Mouse (Mus musculus) lung, postnatal 0 days (tissue): ENCODE measurements around the gene Ppp2r3a. TPM values are rescaled to one million over a fixed set of nuclear protein-coding genes. Genes with fewer than 3 reads are reported as not detected.

Experiments used
- ATAC-seq: fragments of 200-750 bp; cut with Nextera tagmentation; 2 replicates; pipeline ENCODE4 v1.8.0; 2017; ENCODE audit warnings: moderate library complexity
- DNase-seq: peaks from one replicate; pipeline ENCODE4 v3.0.0-alpha.2; 2016; ENCODE audit warnings: low spot score
- H3K27ac ChIP-seq: fragments of 300-500 bp; sonication (generic); 2 replicates; pipeline ENCODE4 v1.5.1; 2014; ENCODE audit warnings: antibody characterized with exemption, mild to moderate bottlenecking, low read length, mixed read lengths
- H3K27me3 ChIP-seq: fragments of 300-500 bp; sonication (generic); replicated peaks from 2 replicates; pipeline ENCODE4 v1.6.1; 2014; ENCODE audit warnings: low read length, mixed read lengths; ENCODE audit not compliant: insufficient read depth
- H3K36me3 ChIP-seq: fragments of 300-500 bp; sonication (generic); 2 replicates; pipeline ENCODE4 v1.6.1; 2014; ENCODE audit warnings: low read length, mixed read lengths; ENCODE audit not compliant: insufficient read depth
- H3K4me1 ChIP-seq: fragments of 300-500 bp; sonication (generic); 2 replicates; pipeline ENCODE4 v1.6.1; 2014; ENCODE audit warnings: antibody characterized with exemption, low read depth, low read length, mixed read lengths; ENCODE audit not compliant: insufficient read depth
- H3K4me2 ChIP-seq: fragments of 300-500 bp; sonication (generic); replicated peaks from 2 replicates; pipeline ENCODE4 v1.6.1; 2014; ENCODE audit warnings: low read depth, mild to moderate bottlenecking, low read length, moderate library complexity, mixed read lengths
- H3K4me3 ChIP-seq: fragments of 300-500 bp; sonication (generic); 2 replicates; pipeline ENCODE4 v1.5.1; 2014; ENCODE audit warnings: low read depth, low read length
- H3K9ac ChIP-seq: fragments of 300-500 bp; sonication (generic); replicated peaks from 2 replicates; pipeline ENCODE4 v1.6.1; 2014; ENCODE audit warnings: low read depth, mild to moderate bottlenecking
- H3K9me3 ChIP-seq: fragments of 300-500 bp; sonication (generic); 2 replicates; pipeline ENCODE4 v1.6.1; 2016; ENCODE audit warnings: low read length, mixed read lengths
- CTCF ChIP-seq: IDR thresholded peaks from 2 replicates; pipeline ENCODE4 v1.5.1; 2016; ENCODE audit warnings: antibody characterized with exemption, mild to moderate bottlenecking
- EP300 ChIP-seq: IDR thresholded peaks from 2 replicates; pipeline ENCODE4 v1.6.1; 2016; ENCODE audit warnings: antibody characterized with exemption, mild to moderate bottlenecking, control low read depth
- WGBS: fragments of 180-500 bp; shearing (Covaris S2); extraction: QIAGEN DNeasy Blood & Tissue Kit; methylation state at CpG from one replicate; pipeline ENCODE4 v1.1.7; 2014; 5-methylcytosine and 5-hydroxymethylcytosine counted together
- polyA plus RNA-seq: library from polyadenylated mRNA; unstranded; fragments of >200 nt; fragmentation: Nextera tagmentation; extraction: Ambion mirVana; gene quantifications from 2 replicates; pipeline ENCODE4 v1.2.1, GENCODE M21; 2015

The Ppp2r3a gene
- polyA plus RNA-seq, 1 experiment from 2014 or later = 7.2 TPM

DNA sequence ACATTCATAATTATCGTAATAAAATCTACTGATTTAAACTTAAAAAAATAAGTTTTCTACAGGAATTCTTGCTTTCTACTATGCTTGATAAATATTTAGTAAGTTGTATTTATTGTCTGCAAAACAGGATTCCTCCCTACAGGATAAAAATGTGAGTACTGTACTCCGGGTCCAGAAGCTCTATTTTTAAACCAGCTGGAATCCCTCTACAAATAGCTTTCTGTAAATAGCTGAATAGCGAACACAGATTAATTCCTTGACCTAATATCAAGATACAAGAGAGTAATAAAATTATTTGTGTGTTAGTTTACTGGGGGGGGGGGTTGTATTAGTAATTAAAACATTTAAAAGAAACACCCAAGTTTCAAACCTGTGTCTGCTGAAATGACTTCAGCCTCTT is 53.3 kb downstream of the Ppp2r3a start:
- H3K4me1 ChIP-seq = peaks cover 3% of the 10 kb centered on the region; the same call in 1 of the 2 replicates
- WGBS = 60% methylated on average over 3 of the region's 3 CpGs
- H3K9ac ChIP-seq = no peak overlapping the region
- no peaks in the 10 kb centered on the region for H3K27me3 ChIP-seq
- no peak overlapping the region for H3K4me3 ChIP-seq
- DNase-seq (no peak), ATAC-seq (no peak)
- no peak overlapping the region for H3K27ac ChIP-seq
- H3K9me3 ChIP-seq = no peaks in the 10 kb centered on the region
- H3K4me2 ChIP-seq = no peak overlapping the region
- no peaks in the 10 kb centered on the region for H3K36me3 ChIP-seq
- TF ChIP-seq EP300 (no peak), CTCF (no peak)

DNA sequence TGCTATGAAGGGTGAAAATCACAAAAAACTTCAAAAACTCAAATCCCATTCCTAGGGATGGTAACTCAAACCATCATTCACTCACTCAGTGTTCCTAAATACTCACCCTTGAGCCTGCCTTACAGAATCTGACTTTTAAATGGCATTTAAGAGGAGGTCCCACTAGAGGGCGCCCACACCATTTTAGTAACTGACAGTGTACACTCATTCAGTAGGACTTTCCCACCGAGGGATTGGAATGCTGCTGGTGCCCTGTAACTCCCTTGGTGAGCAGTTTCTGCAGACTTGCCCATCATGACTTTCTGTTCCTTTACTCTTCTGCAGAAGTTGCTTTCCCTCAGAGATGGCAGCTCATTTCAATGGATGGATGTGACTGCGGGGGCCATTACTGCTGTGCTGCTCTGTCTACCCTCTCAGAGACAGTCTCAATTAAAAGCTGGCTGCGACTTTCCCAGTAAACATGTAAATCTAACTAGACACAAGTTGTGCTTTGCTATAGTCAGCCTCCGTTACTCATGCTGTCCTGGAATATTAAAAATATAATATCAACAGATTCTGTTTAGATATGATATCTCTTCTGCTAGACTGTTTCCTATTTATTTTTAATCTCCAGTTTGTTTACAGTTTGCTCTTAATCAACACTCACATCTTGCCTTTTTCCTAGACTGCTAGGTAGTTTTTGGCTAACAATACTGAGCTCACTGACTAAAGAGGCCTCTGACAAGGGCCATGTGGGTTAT is 69.5 kb downstream of the Ppp2r3a start:
- no peaks in the 10 kb centered on the region for H3K4me1 ChIP-seq
- no peak overlapping the region for H3K4me2 ChIP-seq
- H3K27ac ChIP-seq = no peak overlapping the region; the same call in 1 of the 2 replicates
- ATAC-seq = peak; percentile 85
- H3K9ac ChIP-seq = no peak overlapping the region
- 0 out of 2 replicates have a peak, but pooled peaks cover 7% of the 10 kb centered on the region for H3K36me3 ChIP-seq
- 27% methylated on average over 5 of the region's 5 CpGs for WGBS
- no peaks in the 10 kb centered on the region for H3K27me3 ChIP-seq
- peak; percentile 77 for TF ChIP-seq EP300
- TF ChIP-seq CTCF = peak; percentile 89
- DNase-seq = peak; percentile 95
- H3K9me3 ChIP-seq = no peaks in the 10 kb centered on the region
- no peak overlapping the region for H3K4me3 ChIP-seq

- H3K9ac ChIP-seq = no peak overlapping the region
- H3K27me3 ChIP-seq = no peaks in the 10 kb centered on the region
- no peak overlapping the region for H3K27ac ChIP-seq
- DNase-seq = no peak
- H3K9me3 ChIP-seq = no peaks in the 10 kb centered on the region
- no peak overlapping the region for H3K4me2 ChIP-seq
- no peak overlapping the region for H3K4me3 ChIP-seq
- WGBS = 83% methylated on average over 6 of the region's 6 CpGs
- no peaks in the 10 kb centered on the region for H3K4me1 ChIP-seq
- TF ChIP-seq EP300 (no peak), CTCF (no peak)
- ATAC-seq = no peak
- H3K36me3 ChIP-seq = 0 out of 2 replicates have a peak, but pooled peaks cover 7% of the 10 kb centered on the region
Measured at GRCm38 (mm10) chr9:101181291-101181690, 70.3 kb downstream of the Ppp2r3a start.

DNA sequence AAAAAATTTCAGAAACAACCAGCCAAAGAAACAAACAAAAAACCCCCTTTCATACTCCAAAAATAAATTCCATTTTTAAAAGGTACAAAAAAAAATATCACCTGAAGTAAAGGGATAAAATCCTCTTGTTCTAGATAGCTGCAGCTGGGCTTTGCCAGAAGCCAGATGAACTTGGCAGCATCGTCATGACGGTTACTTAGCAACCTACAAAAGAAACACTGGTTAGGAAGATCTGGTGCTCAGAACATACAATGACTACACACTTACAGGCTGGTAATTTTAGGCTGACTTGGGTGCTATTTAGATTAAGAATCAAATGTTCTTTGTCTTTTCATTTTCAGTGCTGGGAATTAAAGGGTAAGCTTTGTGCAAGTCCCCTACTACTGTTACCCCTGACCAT is 71.4 kb downstream of the Ppp2r3a start:
- no peak overlapping the region for H3K4me2 ChIP-seq
- no peak overlapping the region for H3K9ac ChIP-seq
- DNase-seq (no peak), ATAC-seq (no peak)
- no peaks in the 10 kb centered on the region for H3K9me3 ChIP-seq
- 72% methylated on average over 2 of the region's 2 CpGs for WGBS
- H3K4me1 ChIP-seq = no peaks in the 10 kb centered on the region
- no peaks in the 10 kb centered on the region for H3K27me3 ChIP-seq
- 0 out of 2 replicates have a peak, but pooled peaks cover 7% of the 10 kb centered on the region for H3K36me3 ChIP-seq
- no peak overlapping the region for H3K27ac ChIP-seq
- no peak overlapping the region for H3K4me3 ChIP-seq
- TF ChIP-seq CTCF = no peak
- no peak for TF ChIP-seq EP300

DNA sequence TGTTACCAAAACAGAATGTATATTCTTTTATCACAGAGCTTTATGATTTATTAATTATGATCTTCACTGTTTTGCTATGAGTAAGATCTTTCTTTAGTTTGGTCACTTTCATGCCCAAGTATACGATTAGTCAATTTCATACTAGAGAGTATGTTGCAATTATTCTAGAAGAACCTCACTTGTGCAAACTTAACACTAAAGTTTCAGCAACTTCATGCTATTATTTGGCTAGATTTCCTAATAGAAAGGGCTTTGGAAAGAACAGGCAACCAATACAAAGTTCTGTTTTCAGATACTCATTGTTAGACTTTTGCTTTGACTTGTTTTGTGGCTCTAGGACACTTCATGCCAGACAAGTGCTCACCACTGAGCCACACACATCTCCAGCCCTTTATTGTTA is 91.0 kb downstream of the Ppp2r3a start:
- H3K9ac ChIP-seq = no peak overlapping the region
- H3K9me3 ChIP-seq = no peaks in the 10 kb centered on the region
- H3K27ac ChIP-seq = no peak overlapping the region
- ATAC-seq (peak; percentile 56; the same call in 1 of the 2 replicates), DNase-seq (peak; percentile 84)
- H3K4me3 ChIP-seq = no peak overlapping the region
- H3K4me1 ChIP-seq = no peaks in the 10 kb centered on the region
- no peaks in the 10 kb centered on the region for H3K27me3 ChIP-seq
- H3K36me3 ChIP-seq = no peaks in the 10 kb centered on the region
- 44% methylated on average over 1 of the region's 1 CpGs for WGBS
- TF ChIP-seq CTCF = no peak
- TF ChIP-seq EP300 = 0 out of 2 replicates have a peak, but pooled peaks have one; percentile 36
- H3K4me2 ChIP-seq = no peak overlapping the region

DNA sequence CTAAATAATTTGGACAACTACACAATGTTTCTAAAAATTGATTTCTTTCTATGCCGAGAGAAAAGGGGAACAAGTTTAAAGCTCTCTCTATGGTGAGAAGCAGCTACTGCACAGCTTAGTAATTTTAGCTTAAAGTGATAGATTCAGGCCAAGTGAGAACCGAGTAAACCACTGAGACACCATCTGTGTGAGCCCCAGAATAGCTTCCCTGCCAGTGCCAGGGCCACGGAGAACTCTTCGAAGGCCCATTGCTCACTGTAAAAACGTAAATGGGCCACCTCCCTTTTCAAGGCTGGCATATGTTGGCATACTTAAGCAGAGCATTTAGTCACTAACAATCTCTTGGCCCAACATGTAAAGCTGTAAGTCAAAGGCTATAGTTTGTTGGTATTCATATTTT is 91.5 kb downstream of the Ppp2r3a start:
- no peaks in the 10 kb centered on the region for H3K4me1 ChIP-seq
- TF ChIP-seq CTCF (no peak), EP300 (no peak)
- no peak for ATAC-seq

More for the DNA sequence above, 91.5 kb downstream of the Ppp2r3a start:
- H3K4me2 ChIP-seq = no peak overlapping the region
- no peaks in the 10 kb centered on the region for H3K9me3 ChIP-seq
- no peaks in the 10 kb centered on the region for H3K36me3 ChIP-seq
- H3K27ac ChIP-seq = no peak overlapping the region
- H3K27me3 ChIP-seq = no peaks in the 10 kb centered on the region
- H3K4me3 ChIP-seq = no peak overlapping the region
- 64% methylated on average over 5 of the region's 5 CpGs for WGBS
- no peak overlapping the region for H3K9ac ChIP-seq
- DNase-seq = no peak
